In the genomic region with DNA sequence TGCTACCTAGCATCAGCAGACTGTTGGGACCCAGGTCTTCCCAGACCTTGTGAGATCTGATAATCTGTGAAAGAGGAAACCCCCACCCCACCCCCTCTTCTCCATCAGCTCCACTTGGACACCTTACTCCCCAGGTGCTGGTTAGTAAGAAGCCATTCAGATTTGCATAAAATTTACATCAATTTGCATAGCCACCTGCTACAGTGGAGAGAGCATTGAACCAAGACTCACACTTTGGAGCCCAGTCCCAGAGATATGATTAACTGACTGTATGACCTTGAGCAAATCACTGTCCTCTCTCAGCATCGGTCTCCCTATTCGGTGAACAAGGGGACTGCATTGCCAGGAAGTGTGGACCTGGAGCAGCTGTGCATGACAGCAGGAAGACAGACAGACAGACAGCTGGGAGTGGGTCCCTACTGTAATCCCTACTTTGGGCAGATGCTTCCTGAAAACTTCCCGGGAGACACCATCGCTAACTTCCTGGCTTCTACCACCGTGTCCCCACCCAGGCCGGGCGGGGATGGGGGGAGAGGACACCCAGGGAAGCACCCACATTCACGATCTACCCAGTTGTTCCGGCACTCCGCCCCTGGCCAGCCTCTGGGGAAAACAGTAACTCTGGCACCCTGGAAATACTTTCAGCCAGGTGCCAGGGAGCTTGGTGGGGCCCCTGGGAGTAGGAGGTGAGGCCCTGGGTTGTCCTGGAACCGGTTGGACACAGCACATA, we compare ENCODE assay signal across 13 mouse cellular contexts. TPM values are rescaled to one million over a fixed set of nuclear protein-coding genes. Genes with fewer than 3 reads are reported as not detected.
DNase-seq lines count a peak whose midpoint lies in the region; ATAC-seq and TF ChIP-seq lines count a peak whose summit lies in the region.
"Had no signal": no experiment of that assay in that cellular context is flagged by ENCODE, and none has a peak within 500 bp of the region (broad histone marks: within the 10 kb centered on the region; RNA-seq: fewer than 3 reads in every experiment).

No protein-coding gene starts in this region.

- H3K27ac ChIP-seq in hindbrain, embryonic 16.5 days (ENCODE audit: low read depth, low read length): no peak overlapping the region; the same call in 1 of the 2 replicates
- H3K27ac ChIP-seq in hindbrain, embryonic 10.5 days: no peak overlapping the region
- no peak overlapping the region for H3K27ac ChIP-seq in CH12.LX (ENCODE audit: insufficient read depth, low read depth)
- H3K27ac ChIP-seq in limb, embryonic 13.5 days: no peak overlapping the region
- H3K27ac ChIP-seq: embryonic facial prominence, embryonic 10.5 days; liver, embryonic 12.5 days; midbrain, embryonic 13.5 days had no signal

- TF ChIP-seq POLR2A in CH12.LX (IDR thresholded peaks at IDR 0.05; ENCODE audit: low read depth, low read length): no peak

- no peak for TF ChIP-seq CTCF in CH12.LX (conservative IDR thresholded peaks at IDR 0.05 in 1 of 2, IDR thresholded peaks at IDR 0.05 in 1 of 2; ENCODE audit: low read depth in 2 of 2, low read length in 2 of 2)

- no peak overlapping the region for H3K4me2 ChIP-seq in hindbrain, embryonic 16.5 days (ENCODE audit: low read length)
- H3K4me2 ChIP-seq in CH12.LX (ENCODE audit: insufficient read depth, low read depth, poor library complexity, severe bottlenecking): peak overlapping the region; percentile 7; the same call in 1 of the 2 replicates
- peak overlapping the region; percentile 21; the same call in 1 of the 2 replicates for H3K4me2 ChIP-seq in limb, embryonic 13.5 days (replicated peaks)
- H3K4me2 ChIP-seq: liver, embryonic 12.5 days; midbrain, embryonic 13.5 days had no signal

- dilution Hi-C loops in CH12.LX (cut with MboI; ENCODE audit: extremely low pct_ligation_motif_present, extremely low pct_unique_long_range_greater_than_20kb, low sequenced_read_pairs): no loop called here

- no peaks in the 10 kb centered on the region for H3K79me2 ChIP-seq in CH12.LX (replicated peaks; ENCODE audit: control insufficient read depth, extremely low read depth, insufficient read depth, poor library complexity, severe bottlenecking)

- peaks cover 20% of the 10 kb centered on the region for H3K4me1 ChIP-seq in hindbrain, embryonic 16.5 days (ENCODE audit: control insufficient read depth, insufficient read depth, low read depth, low read length)
- H3K4me1 ChIP-seq in hindbrain, embryonic 10.5 days (replicated peaks): peaks cover 59% of the 10 kb centered on the region
- H3K4me1 ChIP-seq in CH12.LX (ENCODE audit: control insufficient read depth in 1 of 2, insufficient read depth in 2 of 2): peaks cover 7 to 22% of the 10 kb centered on the region in 2 experiments
- peaks cover 95% of the 10 kb centered on the region for H3K4me1 ChIP-seq in limb, embryonic 13.5 days

- in situ Hi-C loops in CH12.LX (cut with MboI; ENCODE audit: low pct_ligation_motif_present, low pct_unique_long_range_greater_than_20kb, low sequenced_read_pairs): no loop called here

- ATAC-seq in hindbrain, embryonic 16.5 days: no peak
- no peak for ATAC-seq in limb, embryonic 13.5 days (ENCODE audit: low FRiP score, low read depth)
- no peak for ATAC-seq in inflammation-experienced regulatory T-cells, adult 6 months
- ATAC-seq: CD4-positive, CD25-positive, alpha-beta regulatory T cell, adult 4 months; liver, embryonic 12.5 days; midbrain, embryonic 13.5 days had no signal

- H3K9me3 ChIP-seq in hindbrain, embryonic 16.5 days (ENCODE audit: control insufficient read depth, low read length): no peaks in the 10 kb centered on the region
- no peaks in the 10 kb centered on the region for H3K9me3 ChIP-seq in hindbrain, embryonic 10.5 days
- no peaks in the 10 kb centered on the region for H3K9me3 ChIP-seq in CH12.LX (replicated peaks; ENCODE audit: low read length)
- no peaks in the 10 kb centered on the region for H3K9me3 ChIP-seq in limb, embryonic 13.5 days
- H3K9me3 ChIP-seq: embryonic facial prominence, embryonic 10.5 days; liver, embryonic 12.5 days; midbrain, embryonic 13.5 days had no signal

- no peaks in the 10 kb centered on the region for H3K36me3 ChIP-seq in hindbrain, embryonic 16.5 days (ENCODE audit: control insufficient read depth, insufficient read depth, low read length)
- no peaks in the 10 kb centered on the region for H3K36me3 ChIP-seq in hindbrain, embryonic 10.5 days
- no peaks in the 10 kb centered on the region for H3K36me3 ChIP-seq in CH12.LX (replicated peaks in 1 of 2; ENCODE audit: control insufficient read depth in 1 of 2, insufficient read depth in 1 of 2, low read length in 1 of 2)
- no peaks in the 10 kb centered on the region for H3K36me3 ChIP-seq in limb, embryonic 13.5 days
- H3K36me3 ChIP-seq: embryonic facial prominence, embryonic 10.5 days; liver, embryonic 12.5 days; midbrain, embryonic 13.5 days had no signal

- TF ChIP-seq RAD21 in CH12.LX (IDR thresholded peaks at IDR 0.05; ENCODE audit: low read depth, low read length): no peak

- 35% methylated on average over 11 of the region's 11 CpGs for WGBS in hindbrain, embryonic 16.5 days
- 40% methylated on average over 11 of the region's 11 CpGs for WGBS in hindbrain, embryonic 10.5 days
- 36% methylated on average over 11 of the region's 11 CpGs for WGBS in limb, embryonic 13.5 days

- DNase-seq in heart, adult 11 months: peak; percentile 93
- DNase-seq in heart, postnatal 4 days: no peak
- DNase-seq in hindbrain, embryonic 10.5 days (ENCODE audit: low spot score): no peak
- DNase-seq in CH12.LX (ENCODE audit: extremely low read depth): peak; percentile 61
- DNase-seq: cerebellum, postnatal 25 days; layer of hippocampus, adult 9-11 months had no signal

- peak; percentile 63 for TF ChIP-seq EP300 in CH12.LX (IDR thresholded peaks at IDR 0.05; ENCODE audit: low read length)

- H3K4me3 ChIP-seq in hindbrain, embryonic 16.5 days (ENCODE audit: low read length): no peak overlapping the region
- H3K4me3 ChIP-seq in hindbrain, embryonic 10.5 days: no peak overlapping the region
- H3K4me3 ChIP-seq in CH12.LX (replicated peaks in 1 of 3; ENCODE audit: low read depth in 2 of 3, low read length in 2 of 3, poor library complexity in 1 of 3): no peak overlapping the region
- H3K4me3 ChIP-seq in limb, embryonic 13.5 days: no peak overlapping the region
- H3K4me3 ChIP-seq: embryonic facial prominence, embryonic 10.5 days; liver, embryonic 12.5 days; midbrain, embryonic 13.5 days had no signal

- peak overlapping the region; percentile 30; the same call in 1 of the 2 replicates for H3K9ac ChIP-seq in hindbrain, embryonic 16.5 days (ENCODE audit: low read depth, low read length)
- no peak overlapping the region for H3K9ac ChIP-seq in CH12.LX (ENCODE audit: insufficient read depth, low read depth)
- H3K9ac ChIP-seq in limb, embryonic 13.5 days: no peak overlapping the region
- H3K9ac ChIP-seq: liver, embryonic 12.5 days; midbrain, embryonic 13.5 days had no signal

- H3K27me3 ChIP-seq in hindbrain, embryonic 16.5 days (replicated peaks; ENCODE audit: control insufficient read depth, insufficient read depth, low read length): 0 out of 2 replicates have a peak, but pooled peaks cover 4% of the 10 kb centered on the region
- peaks cover 85% of the 10 kb centered on the region for H3K27me3 ChIP-seq in hindbrain, embryonic 10.5 days (ENCODE audit: insufficient read depth, poor library complexity, severe bottlenecking)
- H3K27me3 ChIP-seq in CH12.LX (replicated peaks): peaks cover 98% of the 10 kb centered on the region
- 0 out of 2 replicates have a peak, but pooled peaks cover 3% of the 10 kb centered on the region for H3K27me3 ChIP-seq in limb, embryonic 13.5 days

TF ChIP-seq in CH12.LX, 34 proteins besides CTCF, POLR2A, EP300 and RAD21 (continues in another document):
- TF ChIP-seq ZMIZ1 (IDR thresholded peaks at IDR 0.05; ENCODE audit: low read depth, low read length): no peak
- TF ChIP-seq CHD1 (IDR thresholded peaks at IDR 0.05; ENCODE audit: low read depth, low read length): no peak
- no peak for TF ChIP-seq SMC3 (IDR thresholded peaks at IDR 0.05; ENCODE audit: low read depth, low read length)
- TF ChIP-seq ZC3H11A (IDR thresholded peaks at IDR 0.05; ENCODE audit: low read depth, low read length): no peak
- no peak for TF ChIP-seq MAFK (IDR thresholded peaks at IDR 0.05; ENCODE audit: insufficient replicate concordance, low read length)
- TF ChIP-seq ZKSCAN1 (IDR thresholded peaks at IDR 0.05; ENCODE audit: borderline replicate concordance, low read depth, low read length): no peak
- no peak for TF ChIP-seq ELF1 (IDR thresholded peaks at IDR 0.05; ENCODE audit: low read depth, low read length)
- TF ChIP-seq TCF12 (IDR thresholded peaks at IDR 0.05; ENCODE audit: low read depth, low read length): peak; percentile 71
- no peak; the same call in 1 of the 2 replicates for TF ChIP-seq MEF2A (IDR thresholded peaks at IDR 0.05; ENCODE audit: borderline replicate concordance, low read depth, low read length)
- TF ChIP-seq E2F4 (IDR thresholded peaks at IDR 0.05; ENCODE audit: insufficient replicate concordance, low read depth, low read length): no peak
- TF ChIP-seq MYC (IDR thresholded peaks at IDR 0.05; ENCODE audit: low read depth, low read length): no peak
- TF ChIP-seq BHLHE40 (IDR thresholded peaks at IDR 0.05; ENCODE audit: low read depth, low read length): peak; percentile 67
- TF ChIP-seq JUN (IDR thresholded peaks at IDR 0.05; ENCODE audit: insufficient read depth, low read depth, low read length): no peak
- TF ChIP-seq UBTF (IDR thresholded peaks at IDR 0.05; ENCODE audit: low read depth, low read length): no peak

RNA-seq across cellular contexts. Expression of a gene that starts 30.0 kb away (rescaled TPM):
- total RNA-seq in heart, postnatal 4 days (2021): 10 to 100 TPM; 42.1 to 43.3 TPM
- polyA plus RNA-seq in hindbrain, embryonic 16.5 days (2015; fragmentation: Nextera tagmentation; extraction: Ambion mirVana): 2.6 and 3.1 TPM in 2 replicates
- 2.4 and 2.6 TPM in 2 replicates for polyA plus RNA-seq in hindbrain, embryonic 10.5 days (2016; fragmentation: Nextera tagmentation; extraction: Ambion mirVana)
- 0.21 and 0.29 TPM in 2 replicates for total RNA-seq in CH12.LX (2012; rRNA removed)
- total RNA-seq in CH12.LX (2014; rRNA removed): 0.04 and 0.05 TPM in 2 replicates
- 0.05 and 0.06 TPM in 2 replicates for polyA plus RNA-seq in CH12.LX (2012; ENCODE audit: insufficient read length, low read depth)
- polyA plus RNA-seq in limb, embryonic 13.5 days (2015; fragmentation: Nextera tagmentation; extraction: Ambion mirVana): 8.1 and 8.3 TPM in 2 replicates
- polyA plus RNA-seq in inflammation-experienced regulatory T-cells, adult 6 months (2017; shearing (Covaris generic)): under 1 TPM in 1 of 3 experiments, not detected in 2; 0.10 TPM
- polyA plus RNA-seq: CD4-positive, CD25-positive, alpha-beta regulatory T cell, adult 4 months had no signal

RNA-seq across cellular contexts. Expression of a gene that starts 48.7 kb away (rescaled TPM):
- total RNA-seq in heart, postnatal 4 days (2021): 1 to 10 TPM; 6.9 to 8.2 TPM
- polyA plus RNA-seq in hindbrain, embryonic 16.5 days (2015; fragmentation: Nextera tagmentation; extraction: Ambion mirVana): 10.5 and 11.1 TPM in 2 replicates
- polyA plus RNA-seq in hindbrain, embryonic 10.5 days (2016; fragmentation: Nextera tagmentation; extraction: Ambion mirVana): 9.4 and 11.8 TPM in 2 replicates
- 5.9 and 6.7 TPM in 2 replicates for total RNA-seq in CH12.LX (2012; rRNA removed)
- 3.3 and 4.1 TPM in 2 replicates for total RNA-seq in CH12.LX (2014; rRNA removed)
- polyA plus RNA-seq in CH12.LX (2012; ENCODE audit: insufficient read length, low read depth): 13.3 and 19.1 TPM in 2 replicates
- 12.4 and 13.7 TPM in 2 replicates for polyA plus RNA-seq in limb, embryonic 13.5 days (2015; fragmentation: Nextera tagmentation; extraction: Ambion mirVana)
- polyA plus RNA-seq in inflammation-experienced regulatory T-cells, adult 6 months (2017; shearing (Covaris generic)): 10 to 100 TPM; 10.6 to 18.7 (median 14.6) TPM

Comparison
In these comparisons a context has a peak if more than half of its experiments do, and no peak if none do; other contexts are left out.
1. DNase-seq: peak in heart, adult 11 months (single experiment) and CH12.LX (single experiment); none in heart, postnatal 4 days (single experiment) and hindbrain, embryonic 10.5 days (single experiment).